Mouse (Mus musculus) inflammation-experienced regulatory T-cells, adult 6 months (primary cell): ENCODE data around the gene Ccdc155. TPM values are rescaled to one million over a fixed set of nuclear protein-coding genes. Genes with fewer than 3 reads are reported as not detected.
"Not testable (repeated sequence)": the region's sequence is repeated elsewhere in the genome, so short reads cannot be mapped to it uniquely, and the experiment has no call there.

Source experiments
- ATAC-seq: one replicate; pipeline ENCODE4 v1.8.0; 2017
- polyA plus RNA-seq, 3 experiments: library from polyadenylated mRNA; unstranded; fragments of 100-300 nt; shearing (Covaris generic); gene quantifications; one replicate each; pipeline ENCODE4 v1.2.1; 2017

Ccdc155 gene
- polyA plus RNA-seq, 3 experiments from 2014 or later: 0.24 TPM; not detected in 2

GRCm38 (mm10) chr7:45189600-45189999, 15.1 kb downstream of the Ccdc155 start:
- no peak for ATAC-seq

- ATAC-seq: no peak
Measured at GRCm38 (mm10) chr7:45185921-45186320, 18.8 kb downstream of the Ccdc155 start.

GRCm38 (mm10) chr7:45183672-45184071, 21.0 kb downstream of the Ccdc155 start:
- no peak for ATAC-seq

- ATAC-seq: no peak
Measured at GRCm38 (mm10) chr7:45182606-45183005, 22.1 kb downstream of the Ccdc155 start.

GRCm38 (mm10) chr7:45182199-45182601, 22.5 kb downstream of the Ccdc155 start:
- peak; percentile 94 for ATAC-seq

GRCm38 (mm10) chr7:45181540-45181939, 23.2 kb downstream of the Ccdc155 start:
- no peak for ATAC-seq

GRCm38 (mm10) chr7:45180896-45181477, 23.7 kb downstream of the Ccdc155 start, which contains the start of gene Pth2:
Gene Pth2 (plus strand): TSS chr7:45180995.
- no peak for ATAC-seq

GRCm38 (mm10) chr7:45179469-45179868, 25.2 kb downstream of the Ccdc155 start, which contains the start of gene Gfy:
Gene Gfy (minus strand): TSS chr7:45179569.
- ATAC-seq: no peak

- ATAC-seq: no peak
Measured at GRCm38 (mm10) chr7:45178550-45178949, 26.1 kb downstream of the Ccdc155 start.

GRCm38 (mm10) chr7:45176356-45176755, 28.3 kb downstream of the Ccdc155 start:
- no peak for ATAC-seq

GRCm38 (mm10) chr7:45175929-45176328, 28.8 kb downstream of the Ccdc155 start:
- ATAC-seq: no peak

GRCm38 (mm10) chr7:45175398-45175797, 29.3 kb downstream of the Ccdc155 start:
- no peak for ATAC-seq

GRCm38 (mm10) chr7:45174567-45175280, 30.0 kb downstream of the Ccdc155 start:
- ATAC-seq: no peak

- not testable (repeated sequence) for ATAC-seq
Measured at GRCm38 (mm10) chr7:45173772-45174171, 30.9 kb downstream of the Ccdc155 start.

GRCm38 (mm10) chr7:45172974-45173373, 31.7 kb downstream of the Ccdc155 start:
- no peak for ATAC-seq

GRCm38 (mm10) chr7:45169495-45169894, 35.2 kb downstream of the Ccdc155 start:
- no peak for ATAC-seq

GRCm38 (mm10) chr7:45168656-45169055, 36.0 kb downstream of the Ccdc155 start:
- no peak for ATAC-seq

- ATAC-seq: no peak
Measured at GRCm38 (mm10) chr7:45167761-45168445, 36.8 kb downstream of the Ccdc155 start.

- no peak for ATAC-seq
Measured at GRCm38 (mm10) chr7:45166950-45167401, 37.7 kb downstream of the Ccdc155 start.

GRCm38 (mm10) chr7:45165701-45166100, 39.0 kb downstream of the Ccdc155 start:
- no peak for ATAC-seq

GRCm38 (mm10) chr7:45164833-45165232, 39.9 kb downstream of the Ccdc155 start:
- no peak for ATAC-seq

GRCm38 (mm10) chr7:45163735-45164490, 40.8 kb downstream of the Ccdc155 start, which contains the start of gene Slc17a7:
Gene Slc17a7 (plus strand): TSS chr7:45163949.
- ATAC-seq: no peak
